Mouse (Mus musculus): ENCODE measurements around the gene Lep. TPM values are rescaled to one million over a fixed set of nuclear protein-coding genes. Genes with fewer than 3 reads are reported as not detected.

Gene Lep
- polyA plus RNA-seq, 1 experiment, result not detected

- Histone ChIP-seq H3K36me3 (ENCODE audit: control insufficient read depth, insufficient read depth, low read length) (no peaks in the 10 kb centered on the region), H3K27ac (ENCODE audit: insufficient read depth, low read depth, low read length) (no peak overlapping the region), H3K4me3 (ENCODE audit: low read depth, low read length) (no peak overlapping the region), H3K4me1 (ENCODE audit: control insufficient read depth, insufficient read depth, insufficient read length, low read length) (no peaks in the 10 kb centered on the region), H3K27me3 (ENCODE audit: control insufficient read depth, insufficient read depth, low read length) (no peaks in the 10 kb centered on the region)
- TF ChIP-seq CTCF (IDR thresholded peaks at IDR 0.05; ENCODE audit: extremely low read depth, insufficient read length, insufficient replicate concordance, low read depth, low read length) (no peak), POLR2A (IDR thresholded peaks at IDR 0.05; ENCODE audit: low read depth, low read length) (no peak)
These were observed 14.1 kb downstream of the Lep start for GRCm38 (mm10) chr6:29074133-29074469.

GRCm38 (mm10) chr6:29079291-29079690, 19.3 kb downstream of the Lep start:
- Histone ChIP-seq H3K4me3 (ENCODE audit: low read depth, low read length) (no peak overlapping the region), H3K36me3 (ENCODE audit: control insufficient read depth, insufficient read depth, low read length) (no peaks in the 10 kb centered on the region), H3K27ac (ENCODE audit: insufficient read depth, low read depth, low read length) (no peak overlapping the region), H3K4me1 (ENCODE audit: control insufficient read depth, insufficient read depth, insufficient read length, low read length) (no peaks in the 10 kb centered on the region), H3K27me3 (ENCODE audit: control insufficient read depth, insufficient read depth, low read length) (no peaks in the 10 kb centered on the region)
- WGBS, result 58% methylated on average over 4 of the region's 4 CpGs
- TF ChIP-seq POLR2A (IDR thresholded peaks at IDR 0.05; ENCODE audit: low read depth, low read length) (no peak), CTCF (IDR thresholded peaks at IDR 0.05; ENCODE audit: extremely low read depth, insufficient read length, insufficient replicate concordance, low read depth, low read length) (no peak)

GRCm38 (mm10) chr6:29081826-29082363, 21.9 kb downstream of the Lep start:
- TF ChIP-seq POLR2A (IDR thresholded peaks at IDR 0.05; ENCODE audit: low read depth, low read length), result no peak
- no peak for TF ChIP-seq CTCF (IDR thresholded peaks at IDR 0.05; ENCODE audit: extremely low read depth, insufficient read length, insufficient replicate concordance, low read depth, low read length)
- Histone ChIP-seq H3K36me3 (ENCODE audit: control insufficient read depth, insufficient read depth, low read length) (no peaks in the 10 kb centered on the region), H3K4me3 (ENCODE audit: low read depth, low read length) (no peak overlapping the region), H3K27ac (ENCODE audit: insufficient read depth, low read depth, low read length) (no peak overlapping the region), H3K4me1 (ENCODE audit: control insufficient read depth, insufficient read depth, insufficient read length, low read length) (no peaks in the 10 kb centered on the region), H3K27me3 (ENCODE audit: control insufficient read depth, insufficient read depth, low read length) (no peaks in the 10 kb centered on the region)
- WGBS, result 80% methylated on average over 10 of the region's 10 CpGs

- Histone ChIP-seq H3K4me3 (ENCODE audit: low read depth, low read length) (no peak overlapping the region), H3K4me1 (ENCODE audit: control insufficient read depth, insufficient read depth, insufficient read length, low read length) (no peaks in the 10 kb centered on the region), H3K27me3 (ENCODE audit: control insufficient read depth, insufficient read depth, low read length) (no peaks in the 10 kb centered on the region), H3K27ac (ENCODE audit: insufficient read depth, low read depth, low read length) (no peak overlapping the region), H3K36me3 (ENCODE audit: control insufficient read depth, insufficient read depth, low read length) (no peaks in the 10 kb centered on the region)
- TF ChIP-seq CTCF (IDR thresholded peaks at IDR 0.05; ENCODE audit: extremely low read depth, insufficient read length, insufficient replicate concordance, low read depth, low read length) (no peak), POLR2A (IDR thresholded peaks at IDR 0.05; ENCODE audit: low read depth, low read length) (no peak)
- WGBS, result 43% methylated on average over 9 of the region's 9 CpGs
These were observed 22.8 kb downstream of the Lep start for GRCm38 (mm10) chr6:29082776-29083354.

- H3K27ac ChIP-seq (ENCODE audit: insufficient read depth, low read depth, low read length), result no peak overlapping the region
- 61% methylated on average over 7 of the region's 7 CpGs for WGBS
- H3K36me3 ChIP-seq (ENCODE audit: control insufficient read depth, insufficient read depth, low read length), result no peaks in the 10 kb centered on the region
- no peaks in the 10 kb centered on the region for H3K4me1 ChIP-seq (ENCODE audit: control insufficient read depth, insufficient read depth, insufficient read length, low read length)
- no peak for TF ChIP-seq POLR2A (IDR thresholded peaks at IDR 0.05; ENCODE audit: low read depth, low read length)
- no peak for TF ChIP-seq CTCF (IDR thresholded peaks at IDR 0.05; ENCODE audit: extremely low read depth, insufficient read length, insufficient replicate concordance, low read depth, low read length)
- no peaks in the 10 kb centered on the region for H3K27me3 ChIP-seq (ENCODE audit: control insufficient read depth, insufficient read depth, low read length)
- H3K4me3 ChIP-seq (ENCODE audit: low read depth, low read length), result no peak overlapping the region
These were observed 24.4 kb downstream of the Lep start for GRCm38 (mm10) chr6:29084401-29084800.

- TF ChIP-seq POLR2A (IDR thresholded peaks at IDR 0.05; ENCODE audit: low read depth, low read length) (no peak), CTCF (IDR thresholded peaks at IDR 0.05; ENCODE audit: extremely low read depth, insufficient read length, insufficient replicate concordance, low read depth, low read length) (no peak)
- no peaks in the 10 kb centered on the region for H3K4me1 ChIP-seq (ENCODE audit: control insufficient read depth, insufficient read depth, insufficient read length, low read length)
- no peak overlapping the region for H3K27ac ChIP-seq (ENCODE audit: insufficient read depth, low read depth, low read length)
- 55% methylated on average over 7 of the region's 7 CpGs for WGBS
- no peaks in the 10 kb centered on the region for H3K27me3 ChIP-seq (ENCODE audit: control insufficient read depth, insufficient read depth, low read length)
- H3K4me3 ChIP-seq (ENCODE audit: low read depth, low read length), result no peak overlapping the region
- no peaks in the 10 kb centered on the region for H3K36me3 ChIP-seq (ENCODE audit: control insufficient read depth, insufficient read depth, low read length)
These were observed 28.1 kb downstream of the Lep start for GRCm38 (mm10) chr6:29087921-29088709.

GRCm38 (mm10) chr6:29092234-29092633, 32.2 kb downstream of the Lep start:
- Histone ChIP-seq H3K36me3 (ENCODE audit: control insufficient read depth, insufficient read depth, low read length) (no peaks in the 10 kb centered on the region), H3K4me1 (ENCODE audit: control insufficient read depth, insufficient read depth, insufficient read length, low read length) (no peaks in the 10 kb centered on the region), H3K27ac (ENCODE audit: insufficient read depth, low read depth, low read length) (no peak overlapping the region), H3K4me3 (ENCODE audit: low read depth, low read length) (no peak overlapping the region), H3K27me3 (ENCODE audit: control insufficient read depth, insufficient read depth, low read length) (no peaks in the 10 kb centered on the region)
- TF ChIP-seq POLR2A (IDR thresholded peaks at IDR 0.05; ENCODE audit: low read depth, low read length) (no peak), CTCF (IDR thresholded peaks at IDR 0.05; ENCODE audit: extremely low read depth, insufficient read length, insufficient replicate concordance, low read depth, low read length) (no peak)
- 74% methylated on average over 7 of the region's 7 CpGs for WGBS

Measured in small intestine, adult 2 months (tissue).